Mouse (Mus musculus): ENCODE measurements around the gene Pwwp2a.

Pwwp2a gene

DNA sequence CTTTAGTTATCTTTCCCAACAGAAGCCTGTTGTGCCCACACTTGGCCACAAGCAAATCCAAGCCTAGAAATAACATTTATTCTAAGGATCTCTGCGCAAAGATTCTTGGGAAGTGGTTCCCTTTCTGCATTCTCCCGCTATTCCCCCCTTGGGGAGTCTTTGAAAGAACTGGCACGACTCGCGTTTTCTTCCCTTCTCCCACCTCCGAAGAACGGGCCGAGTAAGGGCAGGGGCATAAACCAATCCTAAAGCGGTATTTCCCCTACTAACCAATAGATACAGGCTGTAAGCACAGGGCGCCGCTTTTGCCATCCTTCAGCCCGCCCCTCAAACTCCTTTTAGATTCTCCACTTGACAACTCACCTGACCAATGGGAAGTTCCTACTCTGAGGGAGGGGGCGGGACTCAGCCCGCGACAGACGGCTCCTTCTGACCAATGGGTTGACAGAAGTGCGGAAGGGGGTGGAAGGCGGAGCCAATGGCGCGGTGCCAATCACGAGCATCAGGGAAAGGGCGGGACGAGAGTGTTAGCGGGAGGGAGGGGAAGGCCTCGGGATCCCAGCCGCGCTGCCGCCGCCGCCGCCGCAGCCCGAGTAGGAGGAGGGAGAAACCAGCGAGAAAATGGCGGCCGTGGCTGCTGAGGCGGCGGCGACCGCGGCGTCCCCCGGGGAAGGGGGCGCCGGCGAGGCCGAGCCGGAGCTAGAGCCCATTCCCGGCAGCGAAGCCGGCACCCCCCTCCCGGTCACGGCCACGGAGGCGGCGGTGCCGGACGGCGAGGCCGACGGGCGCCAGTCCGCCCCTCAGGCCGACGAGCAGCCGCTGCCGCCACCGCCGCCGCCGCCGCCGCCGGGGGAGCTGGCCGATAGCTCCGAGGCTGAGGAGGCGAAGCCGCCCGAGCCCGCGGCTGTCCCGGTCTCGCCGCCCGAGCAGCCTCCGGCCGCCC lies at the start of gene Pwwp2a:
Gene Pwwp2a, plus strand, starts transcription at position 527 of the 943 bp plus-strand sequence.
- peak; percentile 99 for DNase-seq

DNA sequence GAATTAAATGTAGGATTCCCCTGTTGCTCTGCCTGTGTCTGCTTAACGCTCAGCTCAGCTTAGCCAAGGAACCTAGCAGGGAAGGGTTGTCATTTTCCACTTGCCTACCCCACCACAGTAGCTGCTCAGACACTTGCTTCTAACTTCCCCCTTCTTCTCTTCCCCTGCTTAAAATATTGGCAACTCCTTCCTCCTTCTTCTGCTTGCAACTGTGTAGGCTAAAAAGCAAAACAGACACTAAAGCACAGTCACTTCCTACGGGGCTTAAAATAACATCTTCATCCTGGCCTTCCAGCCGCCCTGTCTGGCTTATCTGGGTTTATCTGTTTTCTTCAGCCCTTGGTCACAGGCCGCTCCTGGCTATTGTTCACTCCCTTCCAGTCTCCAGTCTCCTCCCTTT lies 49.2 kb upstream of the Pwwp2a start:
- no peak for DNase-seq

DNA sequence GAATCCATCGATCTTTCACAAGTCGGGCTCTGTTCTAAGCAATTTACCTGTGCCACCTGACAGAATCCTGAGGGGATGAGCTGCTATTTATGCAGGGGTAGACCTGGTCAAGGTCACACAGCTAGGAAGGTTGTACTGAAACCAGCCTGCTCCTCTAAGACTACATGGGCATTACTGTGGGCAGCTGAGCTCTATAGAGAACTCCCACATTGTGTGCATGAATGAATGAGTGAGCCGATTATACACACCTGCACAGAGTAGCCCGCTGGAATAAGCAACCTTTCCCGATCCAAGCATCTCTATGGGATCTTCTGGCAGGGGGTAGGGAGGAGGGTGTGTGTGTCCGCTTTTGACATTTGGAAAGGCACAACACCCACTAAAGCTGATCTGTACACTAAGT lies 48.6 kb upstream of the Pwwp2a start:
- DNase-seq = no peak

DNA sequence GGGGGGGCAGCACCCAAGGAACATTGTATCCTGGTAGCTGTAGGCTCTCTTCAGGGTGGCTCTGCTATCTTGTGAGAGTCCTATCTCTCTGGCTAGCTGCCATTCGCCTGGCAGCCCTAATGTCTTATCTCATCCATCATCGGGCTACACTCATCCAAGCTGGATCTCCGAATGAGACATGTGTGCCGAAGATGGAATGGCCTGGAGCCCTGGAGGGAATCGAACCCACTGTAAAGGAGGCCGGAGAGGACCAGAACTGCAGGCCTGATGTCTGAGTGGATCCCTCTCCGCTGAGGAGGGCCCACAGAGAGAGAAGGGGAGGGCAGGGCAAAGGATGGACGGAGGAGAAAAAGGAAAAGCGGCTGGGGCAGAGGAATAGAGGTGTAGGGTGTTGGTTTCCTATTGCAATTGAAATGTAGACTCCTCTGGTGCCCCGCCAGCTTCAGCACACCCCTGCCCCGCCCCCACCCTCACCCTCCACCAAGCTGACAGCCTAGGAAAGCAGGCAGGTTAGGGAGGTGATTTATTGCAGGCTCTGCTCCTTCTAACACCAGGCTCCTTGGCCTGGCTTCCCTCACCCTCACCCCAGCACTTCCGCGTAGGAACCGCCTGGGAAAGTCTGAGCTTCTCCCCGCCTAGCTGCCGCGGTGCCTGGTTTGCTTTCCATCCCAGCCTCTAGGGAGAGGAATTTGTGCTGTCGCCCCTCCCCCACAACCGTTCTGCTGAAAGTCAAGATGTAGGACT lies 48.0 kb upstream of the Pwwp2a start:
- DNase-seq = peak; percentile 88

DNA sequence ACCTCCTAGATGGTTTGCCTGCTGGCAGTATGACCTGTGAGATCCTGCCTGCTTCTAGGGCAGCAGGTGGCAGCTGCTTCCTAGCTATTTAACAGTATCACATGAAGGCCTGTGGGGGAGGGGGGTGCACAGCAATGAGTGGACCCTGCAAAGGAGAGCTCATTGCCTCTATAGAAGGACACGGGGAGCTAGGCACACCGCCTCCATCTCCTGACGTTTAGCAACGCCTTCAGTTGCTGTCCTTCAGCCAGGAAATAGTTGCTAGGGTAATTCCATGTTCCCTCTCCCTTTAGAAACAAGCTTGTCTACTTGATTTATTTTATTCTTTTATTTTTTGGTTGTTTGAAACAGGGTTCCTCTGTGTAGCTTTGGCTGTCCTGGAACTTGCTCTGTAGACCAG lies 45.0 kb upstream of the Pwwp2a start:
- no peak for DNase-seq

DNA sequence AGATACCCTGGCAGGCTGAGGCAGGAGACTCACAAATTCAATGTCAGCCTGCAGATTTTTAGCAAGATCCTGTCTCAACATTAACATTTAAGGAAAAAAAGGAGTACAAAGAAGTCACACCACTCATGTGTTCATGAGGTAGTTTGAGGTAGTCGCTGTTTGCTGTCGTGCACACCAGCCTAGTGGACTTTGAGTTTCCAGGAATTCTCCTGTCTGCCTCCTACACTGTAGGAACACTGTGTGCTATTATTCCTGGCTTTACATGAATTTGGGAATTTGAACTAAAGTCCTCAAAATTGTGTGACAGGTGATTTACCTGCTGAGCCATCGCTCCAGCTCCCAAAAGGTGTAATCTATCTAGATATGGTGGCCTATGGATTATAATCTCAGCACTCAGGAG lies 43.3 kb upstream of the Pwwp2a start:
- DNase-seq = no peak

GRCm38 (mm10) chr11:43643180-43643591 lies 38.6 kb upstream of the Pwwp2a start:
- DNase-seq = no peak

GRCm38 (mm10) chr11:43645286-43645685 lies 36.5 kb upstream of the Pwwp2a start:
- no peak for DNase-seq

- peak; percentile 54 for DNase-seq
Measured at GRCm38 (mm10) chr11:43653051-43653475, 28.7 kb upstream of the Pwwp2a start.

- DNase-seq = no peak
Measured at GRCm38 (mm10) chr11:43656464-43656863, 25.3 kb upstream of the Pwwp2a start.

DNA sequence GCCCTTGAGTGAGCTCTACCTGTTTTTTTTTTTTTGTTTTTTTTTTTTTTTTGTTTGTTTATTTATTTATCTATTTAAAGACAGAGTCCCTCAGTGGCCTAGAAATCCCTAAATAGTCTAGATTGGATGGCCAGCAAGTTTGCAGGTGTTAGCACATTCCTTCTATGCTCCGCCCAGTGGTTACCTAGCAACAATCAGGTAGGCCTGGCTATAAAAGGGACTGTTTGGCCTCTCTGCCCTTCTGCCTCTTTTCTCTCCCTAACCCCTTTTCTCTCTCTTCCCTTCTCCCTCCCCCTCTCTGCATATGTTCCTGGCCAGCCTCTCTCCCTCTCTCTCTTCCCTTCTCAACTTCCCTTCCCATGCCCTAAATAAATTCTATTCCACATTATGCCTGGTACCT lies 23.8 kb upstream of the Pwwp2a start:
- no peak for DNase-seq

DNA sequence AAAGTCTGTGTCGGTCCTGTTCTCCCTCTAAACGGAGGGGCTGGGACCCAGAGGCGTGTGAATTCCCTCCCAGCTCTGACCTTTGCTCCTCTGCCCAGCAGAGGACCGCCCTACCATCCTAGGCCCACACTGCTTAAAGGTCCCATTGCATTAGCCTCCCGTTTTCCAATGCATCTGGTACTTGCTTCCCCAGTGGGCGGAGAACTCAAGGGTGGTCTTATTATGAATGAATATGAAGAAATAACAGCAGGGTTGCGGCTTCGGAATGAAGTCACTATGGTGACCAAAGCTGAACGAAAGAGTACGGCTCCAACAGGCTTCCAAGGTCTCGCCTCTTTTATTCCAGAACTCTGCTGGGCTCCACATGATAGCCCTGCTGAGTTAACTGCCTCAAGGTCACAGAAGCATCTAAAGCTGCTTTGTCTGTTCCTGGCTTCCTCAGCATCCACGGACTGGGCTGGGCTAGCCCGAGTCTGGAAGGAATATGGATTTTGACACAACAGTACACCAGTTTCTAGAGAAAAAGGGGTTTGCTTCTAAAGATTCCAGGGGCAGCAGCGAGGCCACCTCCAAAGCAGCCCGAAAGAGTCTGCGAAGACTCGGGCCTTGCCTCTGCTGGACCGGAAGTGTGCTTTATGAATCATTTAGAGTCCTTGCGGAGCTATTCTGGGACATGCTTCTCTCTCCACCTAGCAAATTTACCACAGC lies 14.6 kb upstream of the Pwwp2a start:
- DNase-seq = peak; percentile 46

- peak; percentile 76 for DNase-seq
Measured at GRCm38 (mm10) chr11:43682415-43683217, 818 bp downstream of the Pwwp2a start.

- DNase-seq = no peak
Measured at GRCm38 (mm10) chr11:43688850-43689249, 7.1 kb downstream of the Pwwp2a start.

GRCm38 (mm10) chr11:43696623-43697022 lies 14.8 kb downstream of the Pwwp2a start:
- DNase-seq = no peak

DNA sequence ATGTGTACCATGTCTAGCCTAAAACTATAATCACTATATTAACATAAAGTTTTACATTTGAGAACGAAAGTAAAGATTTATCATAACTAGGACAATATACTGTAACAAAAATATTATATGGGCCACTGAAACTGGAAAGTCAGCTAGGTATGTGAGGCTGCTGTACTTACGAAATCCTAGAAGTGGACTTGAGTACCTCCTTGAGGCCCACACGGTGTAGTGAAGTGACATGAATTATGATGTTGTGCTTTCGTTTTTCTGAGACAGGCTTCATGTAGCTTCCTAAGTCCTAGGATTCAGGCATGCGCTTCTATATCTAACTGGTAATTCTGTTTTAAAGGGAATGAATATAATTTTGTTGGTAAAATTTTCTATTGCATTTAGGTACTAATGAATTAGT lies 16.8 kb downstream of the Pwwp2a start:
- no peak for DNase-seq

GRCm38 (mm10) chr11:43700291-43700690 lies 18.5 kb downstream of the Pwwp2a start:
- DNase-seq = no peak

GRCm38 (mm10) chr11:43703552-43703951 lies 21.8 kb downstream of the Pwwp2a start:
- no peak for DNase-seq

- DNase-seq = no peak
Measured at GRCm38 (mm10) chr11:43705751-43706150, 24.0 kb downstream of the Pwwp2a start.

- DNase-seq = no peak
Measured at GRCm38 (mm10) chr11:43708409-43708808, 26.6 kb downstream of the Pwwp2a start.

GRCm38 (mm10) chr11:43712178-43712577 lies 30.4 kb downstream of the Pwwp2a start:
- DNase-seq = no peak

- DNase-seq = no peak
Measured at GRCm38 (mm10) chr11:43723411-43723810, 41.6 kb downstream of the Pwwp2a start.
